In genomic region chr2:156180824-156181590, GRCm38 (mm10) we compare ENCODE assay signal across 8 mouse cellular contexts. TPM values are rescaled to one million over a fixed set of nuclear protein-coding genes. Genes with fewer than 3 reads are reported as not detected.
DNase-seq lines count a peak whose midpoint lies in the region; ATAC-seq and TF ChIP-seq lines count a peak whose summit lies in the region.

No protein-coding gene starts in this region.

- peak overlapping the region; percentile 70 for H3K4me2 ChIP-seq in heart, embryonic 14.5 days (ENCODE audit: low read length)
- H3K4me2 ChIP-seq in liver, embryonic 15.5 days, result peak overlapping the region; percentile 84

- intact Hi-C loops in heart, adult 2 months (cut with DNase I), result loop anchor here (1.0 to 5.0 kb wide), 3 partner anchors 13 to 98 kb away; no protein-coding TSS in a partner anchor
- intact Hi-C loops in heart, postnatal 14 days (cut with DNase I), result loop anchor here (2.0 to 5.0 kb wide), 2 partner anchors 16 to 96 kb away; partner anchors contain the start of gene Phf20

- peaks cover 27% of the 10 kb centered on the region for H3K36me3 ChIP-seq in heart, adult 2 months (ENCODE audit: control insufficient read depth, insufficient read depth, low read length)
- H3K36me3 ChIP-seq in ES-Bruce4 (ENCODE audit: control insufficient read depth, insufficient read depth, low read length, poor library complexity, severe bottlenecking), result peaks cover 25% of the 10 kb centered on the region
- H3K36me3 ChIP-seq in heart, embryonic 14.5 days (ENCODE audit: control insufficient read depth, insufficient read depth, low read length), result peaks cover 29% of the 10 kb centered on the region
- H3K36me3 ChIP-seq in liver, embryonic 15.5 days (replicated peaks), result peaks cover 27% of the 10 kb centered on the region

- no peak for DNase-seq in heart, adult 2 months
- DNase-seq in heart, postnatal 14 days, result no peak
- DNase-seq in frontal cortex, postnatal 14 days (ENCODE audit: low spot score in 2 of 2), result no peak
- DNase-seq in spleen, postnatal 14 days (ENCODE audit: low spot score in 2 of 2), result no peak
- DNase-seq in gastrocnemius, postnatal 10 days, result no peak

- H3K4me3 ChIP-seq in heart, adult 2 months, result peak overlapping the region; percentile 70
- H3K4me3 ChIP-seq in ES-Bruce4 (ENCODE audit: low read depth, low read length), result peak overlapping the region; percentile 83
- peak overlapping the region; percentile 82 to 95 for H3K4me3 ChIP-seq in heart, embryonic 14.5 days (ENCODE audit: control insufficient read depth in 1 of 2, insufficient read depth in 1 of 2, low read depth in 1 of 2, low read length in 2 of 2)
- H3K4me3 ChIP-seq in liver, embryonic 15.5 days (replicated peaks), result peak overlapping the region; percentile 98

- TF ChIP-seq CTCF in heart, adult 2 months (IDR thresholded peaks at IDR 0.05), result no peak
- TF ChIP-seq CTCF in ES-Bruce4 (IDR thresholded peaks at IDR 0.05; ENCODE audit: low read depth, low read length), result no peak

- H3K27ac ChIP-seq in heart, adult 2 months, result peak overlapping the region; percentile 100
- H3K27ac ChIP-seq in ES-Bruce4 (ENCODE audit: insufficient read depth, low read length), result peak overlapping the region; percentile 44; the same call in 1 of the 2 replicates
- H3K27ac ChIP-seq in heart, embryonic 14.5 days (replicated peaks in 1 of 2; ENCODE audit: control insufficient read depth in 1 of 2, insufficient read depth in 1 of 2, low read depth in 2 of 2, low read length in 2 of 2), result peak overlapping the region; percentile 94 to 97
- H3K27ac ChIP-seq in liver, embryonic 15.5 days (replicated peaks), result peak overlapping the region; percentile 98

- no peaks in the 10 kb centered on the region for H3K27me3 ChIP-seq in heart, adult 2 months (ENCODE audit: control insufficient read depth, insufficient read depth, low read length)
- H3K27me3 ChIP-seq in ES-Bruce4 (ENCODE audit: control insufficient read depth, insufficient read depth, low read length, poor library complexity, severe bottlenecking), result no peaks in the 10 kb centered on the region
- no peaks in the 10 kb centered on the region for H3K27me3 ChIP-seq in heart, embryonic 14.5 days (ENCODE audit: control insufficient read depth, insufficient read depth, low read length)
- no peaks in the 10 kb centered on the region for H3K27me3 ChIP-seq in liver, embryonic 15.5 days

- WGBS in heart, adult 2 months, result 3% methylated on average over 8 of the region's 8 CpGs
- 10% methylated on average over 8 of the region's 8 CpGs for WGBS in heart, embryonic 14.5 days
- 12% methylated on average over 8 of the region's 8 CpGs for WGBS in liver, embryonic 15.5 days (ENCODE audit: insufficient replicate concordance)

- ATAC-seq in heart, embryonic 14.5 days (ENCODE audit: insufficient number of reproducible peaks, insufficient read depth, low FRiP score, low read depth), result no peak; the same call in 1 of the 2 replicates
- no peak for ATAC-seq in liver, embryonic 15.5 days (ENCODE audit: insufficient read depth)

- H3K79me2 ChIP-seq in heart, adult 2 months (replicated peaks; ENCODE audit: control insufficient read depth, insufficient read depth, low read length), result peaks cover 6% of the 10 kb centered on the region

- no peaks in the 10 kb centered on the region for H3K9me3 ChIP-seq in ES-Bruce4 (replicated peaks; ENCODE audit: control insufficient read depth, insufficient read depth, low read length, poor library complexity, severe bottlenecking)
- H3K9me3 ChIP-seq in heart, embryonic 14.5 days (ENCODE audit: control insufficient read depth, low read length), result no peaks in the 10 kb centered on the region
- no peaks in the 10 kb centered on the region for H3K9me3 ChIP-seq in liver, embryonic 15.5 days (replicated peaks)

- TF ChIP-seq POLR2A in heart, adult 2 months (IDR thresholded peaks at IDR 0.05; ENCODE audit: insufficient read depth, low read depth, low read length), result no peak
- TF ChIP-seq POLR2A in ES-Bruce4 (IDR thresholded peaks at IDR 0.05; ENCODE audit: insufficient read depth, low read length), result no peak

- peak overlapping the region; percentile 83 for H3K9ac ChIP-seq in heart, adult 2 months (ENCODE audit: low read depth, low read length)
- H3K9ac ChIP-seq in ES-Bruce4 (ENCODE audit: low read depth, poor library complexity, severe bottlenecking), result peak overlapping the region; percentile 84
- peak overlapping the region; percentile 100 for H3K9ac ChIP-seq in heart, embryonic 14.5 days (ENCODE audit: low read length)
- H3K9ac ChIP-seq in liver, embryonic 15.5 days, result peak overlapping the region; percentile 100

- H3K4me1 ChIP-seq in heart, adult 2 months (ENCODE audit: control insufficient read depth, insufficient read depth, low read length), result peaks cover 7% of the 10 kb centered on the region
- no peaks in the 10 kb centered on the region for H3K4me1 ChIP-seq in ES-Bruce4 (ENCODE audit: control insufficient read depth, insufficient read depth, low read length)
- H3K4me1 ChIP-seq in heart, embryonic 14.5 days (ENCODE audit: control insufficient read depth in 2 of 2, insufficient read depth in 2 of 2, low read length in 2 of 2), result peaks cover 2 to 26% of the 10 kb centered on the region in 2 experiments; a peak in 3 of 4 replicates
- peaks cover 29% of the 10 kb centered on the region for H3K4me1 ChIP-seq in liver, embryonic 15.5 days (replicated peaks)

- TF ChIP-seq EP300 in heart, adult 2 months (IDR thresholded peaks at IDR 0.05; ENCODE audit: insufficient read depth, low read depth, low read length), result no peak
- no peak for TF ChIP-seq EP300 in ES-Bruce4 (IDR thresholded peaks at IDR 0.05; ENCODE audit: insufficient read depth, low read depth, low read length)

RNA-seq across cellular contexts. Expression of gene Rbm39, which starts 1.0 kb away (rescaled TPM):
- 100 to 1,000 TPM; 124 to 143 TPM for total RNA-seq in heart, adult 2 months (2021)
- 25.8 and 45.2 TPM in 2 replicates for polyA plus RNA-seq in heart, adult 2 months (2012; rRNA removed)
- 100 to 1,000 TPM; 201 to 205 TPM for total RNA-seq in heart, postnatal 14 days (2021)
- polyA plus RNA-seq in ES-Bruce4 (2011; ENCODE audit: insufficient read depth, insufficient read length, low read depth, missing spikeins), result 478 and 518 TPM in 2 replicates
- polyA plus RNA-seq in heart, embryonic 14.5 days (2014; fragmentation: Nextera tagmentation; extraction: Ambion mirVana), result 407 and 423 TPM in 2 replicates
- 207 and 223 TPM in 2 replicates for polyA plus RNA-seq in liver, embryonic 15.5 days (2015; fragmentation: Nextera tagmentation; extraction: Ambion mirVana)
- total RNA-seq in gastrocnemius, postnatal 10 days (2021), result 100 to 1,000 TPM; 139 to 199 TPM

RNA-seq across cellular contexts. Expression of gene Phf20, which starts 15.3 kb away (rescaled TPM):
- total RNA-seq in heart, adult 2 months (2021), result 10 to 100 TPM; 15.6 to 20.0 TPM
- polyA plus RNA-seq in heart, adult 2 months (2012; rRNA removed), result 7.1 and 8.9 TPM in 2 replicates
- total RNA-seq in heart, postnatal 14 days (2021), result 10 to 100 TPM; 19.5 to 20.3 TPM
- polyA plus RNA-seq in ES-Bruce4 (2011; ENCODE audit: insufficient read depth, insufficient read length, low read depth, missing spikeins), result 71.2 and 78.8 TPM in 2 replicates
- 44.6 and 51.3 TPM in 2 replicates for polyA plus RNA-seq in heart, embryonic 14.5 days (2014; fragmentation: Nextera tagmentation; extraction: Ambion mirVana)
- polyA plus RNA-seq in liver, embryonic 15.5 days (2015; fragmentation: Nextera tagmentation; extraction: Ambion mirVana), result 10.8 and 14.7 TPM in 2 replicates
- total RNA-seq in gastrocnemius, postnatal 10 days (2021), result 10 to 100 TPM; 25.1 to 27.3 TPM

RNA-seq across cellular contexts. Expression of gene Nfs1, which starts 37.0 kb away (rescaled TPM):
- 10 to 100 TPM; 81.4 to 96.6 TPM for total RNA-seq in heart, adult 2 months (2021)
- polyA plus RNA-seq in heart, adult 2 months (2012; rRNA removed), result 83.7 and 116 TPM in 2 replicates
- total RNA-seq in heart, postnatal 14 days (2021), result 10 to 100 TPM; 65.0 to 70.5 TPM
- 35.8 and 41.7 TPM in 2 replicates for polyA plus RNA-seq in ES-Bruce4 (2011; ENCODE audit: insufficient read depth, insufficient read length, low read depth, missing spikeins)
- 63.8 and 64.8 TPM in 2 replicates for polyA plus RNA-seq in heart, embryonic 14.5 days (2014; fragmentation: Nextera tagmentation; extraction: Ambion mirVana)
- 50.7 and 52.3 TPM in 2 replicates for polyA plus RNA-seq in liver, embryonic 15.5 days (2015; fragmentation: Nextera tagmentation; extraction: Ambion mirVana)
- total RNA-seq in gastrocnemius, postnatal 10 days (2021), result 10 to 100 TPM; 48.4 to 55.1 TPM

RNA-seq across cellular contexts. Expression of gene Romo1, which starts 37.2 kb away (rescaled TPM):
- total RNA-seq in heart, adult 2 months (2021), result 100 to 1,000 TPM; 321 to 367 TPM
- 244 and 304 TPM in 2 replicates for polyA plus RNA-seq in heart, adult 2 months (2012; rRNA removed)
- 100 to 1,000 TPM; 297 to 305 TPM for total RNA-seq in heart, postnatal 14 days (2021)
- polyA plus RNA-seq in ES-Bruce4 (2011; ENCODE audit: insufficient read depth, insufficient read length, low read depth, missing spikeins), result 83.8 and 109 TPM in 2 replicates
- polyA plus RNA-seq in heart, embryonic 14.5 days (2014; fragmentation: Nextera tagmentation; extraction: Ambion mirVana), result 463 and 501 TPM in 2 replicates
- 159 and 192 TPM in 2 replicates for polyA plus RNA-seq in liver, embryonic 15.5 days (2015; fragmentation: Nextera tagmentation; extraction: Ambion mirVana)
- 100 to 1,000 TPM; 207 to 226 TPM for total RNA-seq in gastrocnemius, postnatal 10 days (2021)

RNA-seq across cellular contexts. Expression of gene Gm28036, which starts 54.1 kb away (rescaled TPM):
- 10 to 100 TPM; 11.9 to 13.5 TPM for total RNA-seq in heart, adult 2 months (2021)
- polyA plus RNA-seq in heart, adult 2 months (2012; rRNA removed), result 2.8 and 3.4 TPM in 2 replicates
- 10 to 100 TPM; 14.9 to 15.6 TPM for total RNA-seq in heart, postnatal 14 days (2021)
- polyA plus RNA-seq in ES-Bruce4 (2011; ENCODE audit: insufficient read depth, insufficient read length, low read depth, missing spikeins), result 43.0 and 52.2 TPM in 2 replicates
- polyA plus RNA-seq in heart, embryonic 14.5 days (2014; fragmentation: Nextera tagmentation; extraction: Ambion mirVana), result 7.6 and 9.4 TPM in 2 replicates
- polyA plus RNA-seq in liver, embryonic 15.5 days (2015; fragmentation: Nextera tagmentation; extraction: Ambion mirVana), result 3.9 and 4.0 TPM in 2 replicates
- 10 to 100 TPM; 12.8 to 13.4 TPM for total RNA-seq in gastrocnemius, postnatal 10 days (2021)

Comparison
In these comparisons a context has a peak if more than half of its experiments do, and no peak if none do; other contexts are left out.
1. H3K27ac ChIP-seq: peak in every context shown above with its lines; median percentile 100 in heart, adult 2 months; 98 in liver, embryonic 15.5 days; 96 in heart, embryonic 14.5 days; 44 in ES-Bruce4.